Mouse (Mus musculus) CH12.LX (cell line): Measurements from ENCODE around the gene Gclm.

ENCODE experiments used
- BHLHE40 ChIP-seq: IDR thresholded peaks from 2 replicates; pipeline ENCODE4 v1.6.1; 2011; ENCODE audit warnings: mild to moderate bottlenecking, low read depth, low read length, improper control_type of control experiment
- CTCF ChIP-seq, 2 experiments: IDR thresholded peaks in 1 of 2; conservative IDR thresholded peaks in 1 of 2; 2 replicates each; pipeline ENCODE4 v1.5.1; 2011 to 2012; ENCODE audit warnings: low read depth in 2 of 2, low read length in 2 of 2, improper control_type of control experiment in 1 of 2, inconsistent platforms in 1 of 2, mild to moderate bottlenecking in 1 of 2, moderate library complexity in 1 of 2
- USF1 ChIP-seq: IDR thresholded peaks from 2 replicates; pipeline ENCODE4 v1.6.1; 2014; ENCODE audit warnings: low read depth, mild to moderate bottlenecking, inconsistent platforms, low read length, improper control_type of control experiment

DNA sequence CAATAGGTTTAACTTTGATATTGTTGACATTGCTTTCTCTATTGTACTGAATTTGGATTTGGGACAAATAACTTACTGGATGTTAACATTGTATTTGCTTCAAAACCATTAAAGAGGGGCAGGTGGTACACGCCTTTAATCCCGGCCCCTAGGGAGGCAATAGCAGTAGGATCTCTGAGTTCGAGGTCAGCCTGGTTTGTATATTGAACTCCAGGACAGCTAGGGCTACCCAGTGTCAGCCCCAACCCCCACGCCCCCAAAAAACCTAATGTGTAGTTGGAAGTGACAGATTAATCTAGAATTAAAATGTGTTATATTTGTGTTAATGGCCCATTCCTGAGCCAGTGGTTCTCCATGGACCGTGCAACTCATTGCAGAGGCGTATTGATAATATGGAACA, 1.0 kb downstream of the Gclm start:
- TF ChIP-seq BHLHE40 = no peak
- no peak for TF ChIP-seq CTCF (conservative IDR thresholded peaks at IDR 0.05 in 1 of 2, IDR thresholded peaks at IDR 0.05 in 1 of 2; ENCODE audit: low read depth in 2 of 2, low read length in 2 of 2)
- TF ChIP-seq USF1 = no peak
